Mouse (Mus musculus) stomach, embryonic 14.5 days (tissue): ENCODE results near the gene Bmpr1a. TPM values are rescaled to one million over a fixed set of nuclear protein-coding genes. Genes with fewer than 3 reads are reported as not detected.

Experiments used
- ATAC-seq: fragments of 200-750 bp; cut with Nextera tagmentation; 2 replicates; pipeline ENCODE4 v1.8.0; 2017; ENCODE audit warnings: low read depth, moderate TSS enrichment; ENCODE audit not compliant: insufficient number of reproducible peaks, insufficient read depth, low FRiP score
- H3K27ac ChIP-seq: fragments of 300-500 bp; sonication (generic); 2 replicates; pipeline ENCODE4 v1.5.1; 2014; ENCODE audit warnings: mild to moderate bottlenecking, low read length, moderate library complexity, mixed read lengths
- H3K27me3 ChIP-seq: fragments of 300-500 bp; sonication (generic); 2 replicates; pipeline ENCODE4 v1.6.1; 2014; ENCODE audit warnings: low read length, control low read depth, mixed read lengths; ENCODE audit not compliant: control insufficient read depth, insufficient read depth
- H3K36me3 ChIP-seq: fragments of 300-500 bp; sonication (generic); 2 replicates; pipeline ENCODE4 v1.6.1; 2014; ENCODE audit warnings: mild to moderate bottlenecking, control low read depth, low read length, moderate library complexity, mixed read lengths; ENCODE audit not compliant: control insufficient read depth, insufficient read depth
- H3K4me1 ChIP-seq: fragments of 300-500 bp; sonication (generic); 2 replicates; pipeline ENCODE4 v1.6.1; 2014; ENCODE audit warnings: low read length, control low read depth, mixed read lengths; ENCODE audit not compliant: control insufficient read depth, insufficient read depth
- H3K4me2 ChIP-seq: fragments of 300-500 bp; sonication (generic); replicated peaks from 2 replicates; pipeline ENCODE4 v1.6.1; 2014; ENCODE audit warnings: low read depth, low read length, control low read depth
- H3K4me3 ChIP-seq: fragments of 300-500 bp; sonication (generic); 2 replicates; pipeline ENCODE4 v1.5.1; 2014; ENCODE audit warnings: low read depth, low read length, control low read depth
- H3K9ac ChIP-seq: fragments of 300-500 bp; sonication (generic); replicated peaks from 2 replicates; pipeline ENCODE4 v1.6.1; 2014; ENCODE audit warnings: low read depth, mild to moderate bottlenecking, control low read depth, low read length, moderate library complexity, mixed read lengths
- H3K9me3 ChIP-seq: fragments of 300-500 bp; sonication (generic); 2 replicates; pipeline ENCODE4 v1.6.1; 2016; ENCODE audit warnings: low read depth, low read length, control low read depth; ENCODE audit not compliant: control insufficient read depth
- WGBS: fragments of 180-500 bp; shearing (Covaris S2); extraction: QIAGEN DNeasy Blood & Tissue Kit; methylation state at CpG from one replicate; pipeline ENCODE4 v1.1.7; 2014; 5-methylcytosine and 5-hydroxymethylcytosine counted together
- polyA plus RNA-seq: library from polyadenylated mRNA; unstranded; fragments of >200 nt; fragmentation: Nextera tagmentation; extraction: Ambion mirVana; gene quantifications from 2 replicates; pipeline ENCODE4 v1.2.1, GENCODE M21; 2014

The Bmpr1a gene
- polyA plus RNA-seq, result 62.8 and 74.7 TPM in 2 replicates

GRCm38 (mm10) chr14:34503325-34503647, at the start of gene Bmpr1a:
TSS of gene Bmpr1a (minus strand) at chr14:34503341.
- Histone ChIP-seq H3K27me3 (no peaks in the 10 kb centered on the region), H3K4me2 (peak within 1 kb of the TSS; percentile 58), H3K36me3 (no peaks in the 10 kb centered on the region), H3K27ac (peak within 1 kb of the TSS; percentile 99), H3K9me3 (no peaks in the 10 kb centered on the region), H3K9ac (peak within 1 kb of the TSS; percentile 98), H3K4me3 (peak within 1 kb of the TSS; percentile 96), H3K4me1 (peaks cover 24% of the 10 kb centered on the region; the same call in 1 of the 2 replicates)
- 3% methylated on average over 15 of the region's 15 CpGs for WGBS
- ATAC-seq, result no peak

DNA sequence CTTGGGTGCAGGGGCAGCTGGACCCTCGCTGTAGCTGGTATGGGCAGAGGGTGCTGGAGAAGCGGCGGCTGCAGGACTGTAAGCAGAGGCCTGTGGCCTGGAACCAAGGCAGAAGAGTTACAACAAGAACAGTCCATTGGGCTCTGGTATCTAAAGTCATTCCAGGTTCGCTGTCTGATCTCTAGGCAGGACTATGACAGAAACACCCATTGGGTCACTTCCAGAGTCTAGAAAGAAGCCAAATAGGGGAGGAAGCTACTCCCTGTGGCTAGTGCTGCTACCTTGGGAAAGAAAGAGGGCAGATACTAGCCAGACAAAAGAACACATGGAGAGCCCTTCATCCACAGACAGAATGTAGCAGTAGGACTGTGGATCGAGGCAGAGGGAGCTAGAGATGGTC, 49.1 kb upstream of the Bmpr1a start:
- WGBS, result 90% methylated on average over 5 of the region's 5 CpGs
- no peak for ATAC-seq

GRCm38 (mm10) chr14:34549004-34549671, 46.0 kb upstream of the Bmpr1a start:
- peak; percentile 93 for ATAC-seq
- Histone ChIP-seq H3K9me3 (no peaks in the 10 kb centered on the region), H3K4me2 (peak overlapping the region; percentile 77), H3K4me1 (peaks cover 4% of the 10 kb centered on the region; the same call in 1 of the 2 replicates), H3K36me3 (no peaks in the 10 kb centered on the region), H3K27ac (peak overlapping the region; percentile 91), H3K4me3 (peak overlapping the region; percentile 78), H3K27me3 (no peaks in the 10 kb centered on the region), H3K9ac (peak overlapping the region; percentile 69)
- under 1% methylated on average over 54 of the region's 55 CpGs for WGBS

More for the DNA sequence above, 49.1 kb upstream of the Bmpr1a start:
- no peaks in the 10 kb centered on the region; the same call in 1 of the 2 replicates for H3K4me1 ChIP-seq
- H3K36me3 ChIP-seq, result no peaks in the 10 kb centered on the region
- H3K27me3 ChIP-seq, result no peaks in the 10 kb centered on the region
- H3K27ac ChIP-seq, result no peak overlapping the region
- no peaks in the 10 kb centered on the region for H3K9me3 ChIP-seq
- no peak overlapping the region for H3K4me3 ChIP-seq
- no peak overlapping the region for H3K9ac ChIP-seq
- no peak overlapping the region for H3K4me2 ChIP-seq

- no peaks in the 10 kb centered on the region for H3K36me3 ChIP-seq
- peak overlapping the region; percentile 69 for H3K9ac ChIP-seq
- H3K4me2 ChIP-seq, result peak overlapping the region; percentile 77
- H3K9me3 ChIP-seq, result no peaks in the 10 kb centered on the region
- H3K4me3 ChIP-seq, result peak overlapping the region; percentile 78
- no peaks in the 10 kb centered on the region for H3K27me3 ChIP-seq
- H3K4me1 ChIP-seq, result peaks cover 4% of the 10 kb centered on the region; the same call in 1 of the 2 replicates
- WGBS, result under 1% methylated on average over 27 of the region's 27 CpGs
- peak; percentile 64 for ATAC-seq
- peak overlapping the region; percentile 91 for H3K27ac ChIP-seq
Observed at GRCm38 (mm10) chr14:34548391-34549001, 45.4 kb upstream of the Bmpr1a start.

- ATAC-seq, result no peak
- Histone ChIP-seq H3K36me3 (no peaks in the 10 kb centered on the region), H3K4me2 (no peak overlapping the region), H3K27me3 (no peaks in the 10 kb centered on the region), H3K9me3 (no peaks in the 10 kb centered on the region), H3K9ac (no peak overlapping the region), H3K27ac (peak overlapping the region; percentile 23; the same call in 1 of the 2 replicates), H3K4me1 (peaks cover 8% of the 10 kb centered on the region; the same call in 1 of the 2 replicates), H3K4me3 (no peak overlapping the region)
- WGBS, result 56% methylated on average over 2 of the region's 2 CpGs
Observed at GRCm38 (mm10) chr14:34544545-34544944, 41.4 kb upstream of the Bmpr1a start.

DNA sequence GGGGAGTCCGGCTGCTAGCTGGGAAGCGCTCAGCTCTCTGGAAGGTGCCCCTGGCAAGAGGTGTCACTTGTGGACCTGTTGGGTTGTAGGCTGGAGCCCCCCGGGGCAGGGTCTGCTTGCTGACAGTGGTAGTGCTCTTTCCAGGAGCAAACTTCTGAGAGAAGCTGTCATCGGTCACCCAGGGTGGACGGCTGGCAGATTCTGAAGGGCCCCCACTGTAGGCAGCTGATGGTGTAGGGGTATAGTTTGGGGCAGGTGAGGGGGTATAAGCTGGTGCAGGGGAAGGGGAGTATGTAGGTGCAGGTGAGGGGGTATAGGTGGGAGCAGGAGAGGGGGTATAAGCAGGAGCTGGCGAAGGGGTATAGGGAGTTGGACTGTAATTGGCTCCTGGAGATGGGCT, 40.9 kb upstream of the Bmpr1a start:
- H3K4me3 ChIP-seq, result no peak overlapping the region
- WGBS, result 83% methylated on average over 6 of the region's 6 CpGs
- H3K4me2 ChIP-seq, result no peak overlapping the region
- no peaks in the 10 kb centered on the region for H3K9me3 ChIP-seq
- H3K9ac ChIP-seq, result no peak overlapping the region
- H3K4me1 ChIP-seq, result peaks cover 8% of the 10 kb centered on the region; the same call in 1 of the 2 replicates
- ATAC-seq, result no peak
- no peaks in the 10 kb centered on the region for H3K27me3 ChIP-seq
- H3K27ac ChIP-seq, result no peak overlapping the region
- no peaks in the 10 kb centered on the region for H3K36me3 ChIP-seq

GRCm38 (mm10) chr14:34543596-34543995, 40.5 kb upstream of the Bmpr1a start:
- Histone ChIP-seq H3K4me2 (no peak overlapping the region), H3K27ac (no peak overlapping the region), H3K4me1 (peaks cover 8% of the 10 kb centered on the region; the same call in 1 of the 2 replicates), H3K36me3 (no peaks in the 10 kb centered on the region), H3K9me3 (no peaks in the 10 kb centered on the region), H3K4me3 (no peak overlapping the region), H3K9ac (no peak overlapping the region), H3K27me3 (no peaks in the 10 kb centered on the region)
- 84% methylated on average over 6 of the region's 6 CpGs for WGBS
- no peak for ATAC-seq

- Histone ChIP-seq H3K9me3 (no peaks in the 10 kb centered on the region), H3K4me3 (no peak overlapping the region), H3K9ac (no peak overlapping the region), H3K27ac (peak overlapping the region; percentile 92; the same call in 1 of the 2 replicates), H3K36me3 (no peaks in the 10 kb centered on the region), H3K4me1 (peaks cover 8% of the 10 kb centered on the region; the same call in 1 of the 2 replicates), H3K4me2 (no peak overlapping the region), H3K27me3 (no peaks in the 10 kb centered on the region)
- WGBS, result 82% methylated on average over 5 of the region's 5 CpGs
- no peak for ATAC-seq
Observed at GRCm38 (mm10) chr14:34541896-34542295, 38.8 kb upstream of the Bmpr1a start.
